Mouse (Mus musculus): ENCODE measurements around the gene Magohb.

GRCm38 (mm10) chr6:131264175-131264574, 28.9 kb downstream of the Magohb start:
- TF ChIP-seq HCFC1 (IDR thresholded peaks at IDR 0.05; ENCODE audit: borderline replicate concordance, insufficient read depth, low read length), result no peak
- TF ChIP-seq MAFK (IDR thresholded peaks at IDR 0.05; ENCODE audit: insufficient read depth, low read depth, low read length), result no peak
- no peak for TF ChIP-seq CHD2 (IDR thresholded peaks at IDR 0.05; ENCODE audit: low read depth, low read length)
